Mouse (Mus musculus): ENCODE measurements around the gene Zfp704. TPM values are rescaled to one million over a fixed set of nuclear protein-coding genes. Genes with fewer than 3 reads are reported as not detected.

The Zfp704 gene
- polyA plus RNA-seq, 1 experiment from 2014 or later = 7.8 TPM

GRCm38 (mm10) chr3:9443476-9443875 is 166.4 kb downstream of the Zfp704 start:
- no peaks in the 10 kb centered on the region for H3K9me3 ChIP-seq

DNA sequence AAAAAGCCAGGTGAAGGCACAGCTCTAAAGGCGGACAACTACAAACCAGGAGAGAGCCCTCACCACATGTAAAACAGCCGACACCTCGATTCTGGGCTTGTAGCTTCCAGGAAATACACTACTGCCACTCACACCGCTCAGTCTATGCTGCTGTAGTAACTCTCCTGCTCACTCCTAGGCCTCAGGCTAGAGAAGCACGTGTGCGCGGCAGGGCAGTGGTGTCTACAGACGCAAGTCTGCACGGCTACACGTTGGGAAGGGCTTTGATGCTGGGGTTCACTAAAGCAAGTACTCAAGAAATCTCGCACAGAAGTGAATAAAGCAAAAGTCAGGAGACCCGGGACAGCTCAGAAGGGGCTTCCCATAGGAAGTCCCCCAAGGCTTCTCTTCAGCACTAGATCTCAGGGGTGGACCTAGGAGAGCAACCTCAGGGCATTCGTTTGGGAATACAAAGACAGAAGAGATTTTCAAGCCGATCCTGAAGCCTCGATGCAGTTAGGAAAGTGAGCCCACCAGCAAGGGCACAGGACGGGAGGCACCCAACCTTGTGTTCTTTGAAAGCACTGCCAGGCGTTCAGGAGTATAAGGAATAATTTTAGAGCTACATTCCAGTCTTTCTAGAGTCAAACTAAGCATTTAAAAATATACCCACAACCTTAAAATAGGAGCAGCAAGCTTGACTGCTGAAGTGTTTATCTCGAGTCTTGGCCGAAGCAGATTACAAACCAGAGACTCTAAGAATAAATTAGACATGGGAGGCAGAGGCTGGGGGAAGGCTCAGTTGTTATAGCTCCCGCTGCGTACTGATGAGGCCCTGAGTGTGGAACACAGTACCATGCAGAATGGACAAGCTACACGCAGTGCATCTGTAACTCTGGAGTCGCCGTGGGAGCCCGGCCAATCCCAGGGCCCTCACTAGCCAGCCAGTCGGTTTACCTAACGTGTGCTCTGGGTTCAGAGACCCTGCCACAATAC is 168.0 kb downstream of the Zfp704 start:
- no peaks in the 10 kb centered on the region for H3K4me1 ChIP-seq (replicated peaks)
- no peak for ATAC-seq
- no peak overlapping the region for H3K9ac ChIP-seq (replicated peaks)
- H3K36me3 ChIP-seq = peaks cover 35% of the 10 kb centered on the region
- H3K9me3 ChIP-seq = no peaks in the 10 kb centered on the region
- no peak overlapping the region for H3K27ac ChIP-seq
- no peaks in the 10 kb centered on the region for H3K27me3 ChIP-seq
- WGBS = 87% methylated on average over 27 of the region's 27 CpGs
- H3K4me3 ChIP-seq (replicated peaks) = no peak overlapping the region
- no peak overlapping the region for H3K4me2 ChIP-seq (replicated peaks)

More at GRCm38 (mm10) chr3:9443476-9443875, 166.4 kb downstream of the Zfp704 start:
- Histone ChIP-seq H3K4me3 (replicated peaks) (no peak overlapping the region), H3K27me3 (no peaks in the 10 kb centered on the region), H3K4me2 (replicated peaks) (no peak overlapping the region), H3K9ac (replicated peaks) (no peak overlapping the region), H3K4me1 (replicated peaks) (no peaks in the 10 kb centered on the region), H3K27ac (no peak overlapping the region), H3K36me3 (peaks cover 33% of the 10 kb centered on the region)
- WGBS = 80% methylated on average over 2 of the region's 2 CpGs
- ATAC-seq = no peak

DNA sequence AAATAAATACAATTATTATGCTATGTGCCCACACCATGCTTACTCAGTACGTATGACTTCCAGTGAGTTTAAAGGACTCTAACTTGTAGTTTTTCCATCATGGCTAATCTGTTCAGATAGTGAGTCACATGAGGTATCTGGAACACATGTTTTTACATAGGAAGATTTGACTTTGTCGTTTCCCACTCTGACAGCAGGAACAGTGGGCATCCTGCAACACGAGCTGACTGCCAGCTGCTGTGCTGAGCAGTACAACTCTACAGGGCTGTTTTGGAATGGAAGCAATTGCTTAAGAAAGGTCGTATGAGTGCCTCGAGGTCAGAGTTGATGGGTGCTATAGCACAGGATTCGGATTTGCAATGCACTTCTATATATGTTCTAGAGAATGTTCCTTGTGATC is 169.4 kb downstream of the Zfp704 start:
- no peaks in the 10 kb centered on the region for H3K9me3 ChIP-seq
- no peaks in the 10 kb centered on the region for H3K27me3 ChIP-seq
- no peak overlapping the region for H3K4me2 ChIP-seq (replicated peaks)
- no peak overlapping the region for H3K9ac ChIP-seq (replicated peaks)
- no peak overlapping the region for H3K27ac ChIP-seq
- peaks cover 36% of the 10 kb centered on the region for H3K36me3 ChIP-seq
- no peak for ATAC-seq
- H3K4me3 ChIP-seq (replicated peaks) = no peak overlapping the region
- H3K4me1 ChIP-seq (replicated peaks) = no peaks in the 10 kb centered on the region
- WGBS = 85% methylated on average over 6 of the region's 6 CpGs

- Histone ChIP-seq H3K27me3 (no peaks in the 10 kb centered on the region), H3K9me3 (no peaks in the 10 kb centered on the region), H3K4me2 (replicated peaks) (no peak overlapping the region), H3K9ac (replicated peaks) (no peak overlapping the region), H3K4me3 (replicated peaks) (no peak overlapping the region), H3K36me3 (peaks cover 33% of the 10 kb centered on the region), H3K27ac (no peak overlapping the region), H3K4me1 (replicated peaks) (no peaks in the 10 kb centered on the region)
- 90% methylated on average over 11 of the region's 11 CpGs for WGBS
- ATAC-seq = no peak
These were observed 170.1 kb downstream of the Zfp704 start for GRCm38 (mm10) chr3:9439619-9440286.

GRCm38 (mm10) chr3:9436256-9436655 is 173.6 kb downstream of the Zfp704 start:
- no peak overlapping the region for H3K4me2 ChIP-seq (replicated peaks)
- H3K36me3 ChIP-seq = peaks cover 20% of the 10 kb centered on the region
- H3K27ac ChIP-seq = no peak overlapping the region
- no peak overlapping the region for H3K4me3 ChIP-seq (replicated peaks)
- 90% methylated on average over 6 of the region's 6 CpGs for WGBS
- no peak for ATAC-seq
- no peaks in the 10 kb centered on the region for H3K4me1 ChIP-seq (replicated peaks)
- no peaks in the 10 kb centered on the region for H3K9me3 ChIP-seq
- no peak overlapping the region for H3K9ac ChIP-seq (replicated peaks)
- H3K27me3 ChIP-seq = no peaks in the 10 kb centered on the region

DNA sequence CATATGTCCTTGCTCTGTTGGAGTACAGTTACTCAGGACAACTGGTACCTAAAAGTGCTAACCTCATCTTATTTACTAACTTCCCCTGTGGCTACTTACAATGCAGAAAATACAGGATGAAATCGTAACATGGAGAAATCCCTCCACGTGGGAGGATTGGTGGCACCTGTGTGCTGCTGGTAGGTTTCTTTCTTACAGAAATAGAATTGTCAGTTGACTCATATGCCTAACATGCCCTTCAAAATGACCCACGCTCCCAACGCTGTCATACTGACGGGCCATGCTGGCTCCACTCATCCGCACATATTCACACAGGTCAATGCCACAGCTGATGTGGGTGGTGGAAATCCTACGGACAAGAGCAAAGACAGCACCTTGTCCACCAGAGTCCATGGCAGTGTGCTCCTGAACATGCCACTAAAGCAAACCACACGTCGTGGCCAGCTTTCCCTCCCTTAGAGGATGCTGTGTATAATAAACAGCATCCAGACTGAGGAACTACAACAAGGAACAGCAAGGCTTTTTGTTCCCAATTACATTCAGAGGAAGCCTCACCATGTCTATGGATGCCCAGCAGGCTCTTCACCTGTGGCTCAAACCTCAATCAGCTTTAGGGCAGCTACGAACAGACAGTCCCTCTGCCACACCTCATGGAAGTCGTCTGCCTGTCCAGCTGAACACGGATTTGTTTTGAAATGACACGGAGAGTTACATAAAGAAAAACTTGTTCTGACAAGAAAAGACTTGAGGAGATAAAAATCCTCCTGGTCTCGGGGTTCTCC is 175.3 kb downstream of the Zfp704 start:
- H3K4me2 ChIP-seq (replicated peaks) = no peak overlapping the region
- no peak overlapping the region for H3K27ac ChIP-seq
- H3K4me1 ChIP-seq (replicated peaks) = no peaks in the 10 kb centered on the region
- H3K9me3 ChIP-seq = no peaks in the 10 kb centered on the region
- 93% methylated on average over 14 of the region's 14 CpGs for WGBS
- no peak for ATAC-seq
- H3K9ac ChIP-seq (replicated peaks) = no peak overlapping the region
- peaks cover 20% of the 10 kb centered on the region for H3K36me3 ChIP-seq
- no peak overlapping the region for H3K4me3 ChIP-seq (replicated peaks)
- H3K27me3 ChIP-seq = no peaks in the 10 kb centered on the region

GRCm38 (mm10) chr3:9432796-9433526 is 176.9 kb downstream of the Zfp704 start:
- Histone ChIP-seq H3K27ac (no peak overlapping the region), H3K4me2 (replicated peaks) (no peak overlapping the region), H3K36me3 (peaks cover 8% of the 10 kb centered on the region), H3K27me3 (no peaks in the 10 kb centered on the region), H3K9me3 (no peaks in the 10 kb centered on the region), H3K4me1 (replicated peaks) (0 out of 2 replicates have a peak, but pooled peaks cover 6% of the 10 kb centered on the region), H3K9ac (replicated peaks) (no peak overlapping the region), H3K4me3 (replicated peaks) (no peak overlapping the region)
- 89% methylated on average over 16 of the region's 16 CpGs for WGBS
- no peak for ATAC-seq

DNA sequence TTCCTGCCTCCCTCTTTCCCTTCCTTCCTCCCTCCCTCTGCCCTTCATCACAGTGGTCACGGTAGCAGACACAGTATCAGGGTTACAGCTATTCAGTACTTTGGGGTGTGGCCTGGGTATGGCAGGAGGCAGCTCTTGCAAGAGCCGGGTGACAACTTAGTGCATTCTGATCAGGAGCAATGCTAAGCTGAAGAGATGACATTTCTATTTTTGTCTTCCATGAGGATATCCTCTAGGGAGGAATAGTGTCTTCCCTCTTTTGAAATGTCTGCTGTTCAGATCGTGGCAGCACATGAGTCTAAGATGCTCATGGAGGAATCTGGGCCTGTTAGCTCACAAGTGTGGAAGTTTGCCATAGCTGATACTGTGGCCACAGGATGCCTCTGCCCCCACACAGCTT is 177.7 kb downstream of the Zfp704 start:
- Histone ChIP-seq H3K9ac (replicated peaks) (no peak overlapping the region), H3K27me3 (no peaks in the 10 kb centered on the region), H3K4me2 (replicated peaks) (no peak overlapping the region), H3K4me1 (replicated peaks) (0 out of 2 replicates have a peak, but pooled peaks cover 6% of the 10 kb centered on the region), H3K9me3 (no peaks in the 10 kb centered on the region), H3K27ac (no peak overlapping the region), H3K36me3 (peaks cover 3% of the 10 kb centered on the region; the same call in 1 of the 2 replicates), H3K4me3 (replicated peaks) (no peak overlapping the region)
- 74% methylated on average over 3 of the region's 3 CpGs for WGBS
- ATAC-seq = no peak

- Histone ChIP-seq H3K4me3 (replicated peaks) (no peak overlapping the region), H3K27ac (no peak overlapping the region), H3K36me3 (no peaks in the 10 kb centered on the region), H3K4me2 (replicated peaks) (no peak overlapping the region), H3K9ac (replicated peaks) (no peak overlapping the region), H3K27me3 (no peaks in the 10 kb centered on the region), H3K9me3 (no peaks in the 10 kb centered on the region), H3K4me1 (replicated peaks) (0 out of 2 replicates have a peak, but pooled peaks cover 6% of the 10 kb centered on the region)
- 85% methylated on average over 3 of the region's 3 CpGs for WGBS
- no peak for ATAC-seq
These were observed 179.9 kb downstream of the Zfp704 start for GRCm38 (mm10) chr3:9429946-9430345.

- Histone ChIP-seq H3K4me2 (replicated peaks) (no peak overlapping the region), H3K36me3 (no peaks in the 10 kb centered on the region), H3K4me3 (replicated peaks) (no peak overlapping the region), H3K9ac (replicated peaks) (no peak overlapping the region), H3K27me3 (no peaks in the 10 kb centered on the region), H3K27ac (no peak overlapping the region), H3K9me3 (no peaks in the 10 kb centered on the region), H3K4me1 (replicated peaks) (0 out of 2 replicates have a peak, but pooled peaks cover 6% of the 10 kb centered on the region)
- no peak for ATAC-seq
- WGBS = 93% methylated on average over 4 of the region's 4 CpGs
These were observed 182.1 kb downstream of the Zfp704 start for GRCm38 (mm10) chr3:9427826-9428225.

GRCm38 (mm10) chr3:9425661-9426060 is 184.2 kb downstream of the Zfp704 start:
- H3K36me3 ChIP-seq = no peaks in the 10 kb centered on the region
- H3K27ac ChIP-seq = no peak overlapping the region
- H3K27me3 ChIP-seq = no peaks in the 10 kb centered on the region
- H3K4me3 ChIP-seq (replicated peaks) = no peak overlapping the region
- H3K4me2 ChIP-seq (replicated peaks) = no peak overlapping the region
- H3K4me1 ChIP-seq (replicated peaks) = 0 out of 2 replicates have a peak, but pooled peaks cover 6% of the 10 kb centered on the region
- H3K9me3 ChIP-seq = no peaks in the 10 kb centered on the region
- WGBS = 90% methylated on average over 5 of the region's 5 CpGs
- H3K9ac ChIP-seq (replicated peaks) = no peak overlapping the region
- no peak for ATAC-seq

Measured in midbrain, embryonic 13.5 days (tissue).